Mouse (Mus musculus) left cerebral cortex, postnatal 10 days (tissue): ENCODE measurements around the gene Gm14569. TPM values are rescaled to one million over a fixed set of nuclear protein-coding genes. Genes with fewer than 3 reads are reported as not detected.
A peak's percentile ranks its signal among the peaks of the same experiment; 100 is the strongest.

Experiments used
- DNase-seq, 2 experiments: peaks; one replicate each; pipeline ENCODE4 v3.0.0; 2021 to 2022; ENCODE audit warnings: low spot score in 2 of 2, mixed read lengths in 1 of 2; ENCODE audit errors: extremely low spot score in 1 of 2
- intact Hi-C: fragments of 180-260 bp; cut with DNase I; formaldehyde crosslinking; loops from one replicate; pipeline ENCODE4 v1.15.1; 2025
- total RNA-seq, 2 experiments: library from RNA; stranded (reverse); gene quantifications; 2 replicates each; pipeline ENCODE4 v1.2.3; 2021

Gm14569 gene
- under 1 TPM; 0.28 to 0.39 TPM for total RNA-seq

DNA sequence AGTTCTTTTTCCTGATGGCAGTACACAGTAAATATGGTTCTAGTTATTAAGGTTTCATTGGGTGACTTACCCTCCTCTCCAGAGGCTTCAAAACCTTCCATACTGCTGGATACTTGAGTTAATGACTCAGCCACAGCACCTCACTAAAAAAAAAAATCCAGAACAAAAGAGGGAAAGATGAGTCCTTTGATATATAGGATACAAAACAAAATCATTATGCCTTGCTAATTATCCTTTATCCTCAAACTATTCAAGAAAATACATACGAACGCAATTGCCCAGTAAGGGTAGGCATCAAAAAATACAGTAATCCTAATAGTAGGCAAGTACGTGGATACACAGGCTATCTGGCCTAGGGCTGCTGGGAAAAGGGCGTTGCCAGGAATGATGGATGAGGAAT, at the start of gene Gm14569:
Gene Gm14569, minus strand, starts transcription at position 101 of the 400 bp plus-strand sequence.
- no peak for DNase-seq
- intact Hi-C loops = no loop called here

GRCm38 (mm10) chrX:36534514-36534913, 42.9 kb upstream of the Gm14569 start:
- peak; percentile 35 to 73 for DNase-seq
- intact Hi-C loops = no loop called here

GRCm38 (mm10) chrX:36533744-36534143, 42.1 kb upstream of the Gm14569 start:
- no peak for DNase-seq
- intact Hi-C loops = no loop called here

- intact Hi-C loops = no loop called here
- no peak for DNase-seq
Measured at GRCm38 (mm10) chrX:36530251-36530650, 38.6 kb upstream of the Gm14569 start.

- intact Hi-C loops = loop anchor here (10.0 kb wide), 1 partner anchor 551 kb away; no protein-coding TSS in a partner anchor
- DNase-seq = no peak
Measured at GRCm38 (mm10) chrX:36523729-36524128, 32.1 kb upstream of the Gm14569 start.

GRCm38 (mm10) chrX:36513726-36514125, 22.1 kb upstream of the Gm14569 start:
- DNase-seq = no peak
- intact Hi-C loops = no loop called here

- no peak for DNase-seq
Measured at GRCm38 (mm10) chrX:36513231-36513630, 21.6 kb upstream of the Gm14569 start.

DNA sequence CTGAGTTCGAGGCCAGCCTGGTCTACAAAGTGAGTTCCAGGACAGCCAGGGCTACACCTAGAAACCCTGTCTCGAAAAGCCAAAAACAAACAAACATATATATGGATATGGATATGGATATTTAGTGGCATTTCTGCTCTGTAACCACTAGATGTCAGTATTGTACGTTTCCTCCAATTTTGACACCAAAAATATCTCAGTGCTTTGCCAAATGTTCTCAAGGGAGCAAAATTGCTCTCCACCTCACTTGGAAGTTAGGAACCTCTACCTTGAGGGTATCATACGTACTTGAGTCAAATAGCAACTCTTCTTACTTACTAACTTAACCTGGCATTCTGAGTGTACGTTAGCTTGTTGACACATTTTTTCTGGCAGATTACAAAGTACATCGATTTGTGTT, 15.2 kb upstream of the Gm14569 start:
- no peak for DNase-seq
- intact Hi-C loops = no loop called here

More at GRCm38 (mm10) chrX:36513231-36513630, 21.6 kb upstream of the Gm14569 start:
- intact Hi-C loops = no loop called here

- intact Hi-C loops = no loop called here
- DNase-seq = no peak
Measured at GRCm38 (mm10) chrX:36489506-36489905, 2.1 kb downstream of the Gm14569 start.

GRCm38 (mm10) chrX:36487996-36488395, 3.6 kb downstream of the Gm14569 start:
- no peak for DNase-seq
- intact Hi-C loops = no loop called here

DNA sequence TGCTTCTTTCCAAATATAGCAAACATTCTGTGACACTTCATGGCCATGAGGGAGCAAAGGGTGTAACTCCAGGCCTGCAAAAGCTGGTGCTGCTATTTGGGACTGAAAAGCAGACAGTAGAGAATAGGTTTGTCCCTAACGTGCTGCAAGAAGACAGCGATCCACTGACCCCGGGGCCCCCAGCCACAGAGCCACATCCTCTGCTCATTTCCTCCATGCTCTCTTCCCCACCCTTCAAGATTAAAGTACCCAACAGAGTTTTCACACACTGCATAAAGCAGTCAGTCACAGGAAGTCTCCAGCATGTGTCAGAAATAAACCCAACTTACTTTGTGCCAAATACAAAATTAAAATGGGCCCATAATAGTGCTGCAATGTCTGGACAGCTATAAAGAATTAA, 16.8 kb downstream of the Gm14569 start:
- no peak for DNase-seq
- intact Hi-C loops = no loop called here

- intact Hi-C loops = no loop called here
- no peak for DNase-seq
Measured at GRCm38 (mm10) chrX:36474103-36474751, 17.4 kb downstream of the Gm14569 start.

DNA sequence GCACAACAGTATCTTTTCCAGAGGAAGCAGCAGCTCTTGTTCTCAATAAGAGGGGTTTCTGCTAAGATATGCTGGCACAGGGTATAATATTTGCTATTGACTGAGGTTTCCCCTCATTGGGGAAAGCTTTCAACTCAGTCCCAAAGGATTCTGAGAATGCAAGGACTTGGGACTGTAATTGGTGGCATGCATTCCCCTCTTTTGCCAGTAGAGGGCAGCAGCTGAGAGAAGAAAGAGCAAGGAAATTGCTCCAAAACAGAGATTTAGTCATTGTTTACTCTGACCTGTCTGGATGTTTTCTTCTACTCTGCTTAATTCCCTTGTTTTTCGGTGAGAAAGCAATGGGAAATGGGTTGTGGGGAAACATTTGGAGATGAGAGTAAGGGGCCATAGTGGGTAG, 35.6 kb downstream of the Gm14569 start:
- intact Hi-C loops = no loop called here
- DNase-seq = no peak

- intact Hi-C loops = no loop called here
- no peak for DNase-seq
Measured at GRCm38 (mm10) chrX:36437932-36438331, 53.7 kb downstream of the Gm14569 start.

- DNase-seq = peak; percentile 4 to 17
- intact Hi-C loops = no loop called here
Measured at GRCm38 (mm10) chrX:36434993-36435392, 56.6 kb downstream of the Gm14569 start.

DNA sequence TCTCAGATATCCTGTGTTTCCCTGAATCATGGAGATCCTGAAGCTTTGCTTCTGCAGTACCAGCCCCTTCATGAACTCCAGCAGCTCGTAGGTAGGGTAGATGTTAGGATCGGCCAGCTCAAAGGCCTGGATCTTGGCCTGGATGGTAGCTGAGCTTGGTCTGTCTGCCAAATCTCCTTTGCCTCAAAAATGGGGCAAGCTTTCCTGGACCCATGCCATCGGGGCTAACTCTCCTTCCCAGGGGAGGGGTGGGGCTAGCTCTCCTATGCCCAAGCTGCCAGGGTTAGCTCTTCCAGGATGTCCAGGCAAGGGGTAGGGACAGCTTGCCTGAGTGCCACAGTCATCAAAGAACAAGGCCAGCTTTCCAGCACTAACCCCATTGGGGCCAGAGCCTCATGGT, 72.5 kb downstream of the Gm14569 start:
- intact Hi-C loops = no loop called here
- peak in 1 of 2 experiments; percentile 26 for DNase-seq

DNA sequence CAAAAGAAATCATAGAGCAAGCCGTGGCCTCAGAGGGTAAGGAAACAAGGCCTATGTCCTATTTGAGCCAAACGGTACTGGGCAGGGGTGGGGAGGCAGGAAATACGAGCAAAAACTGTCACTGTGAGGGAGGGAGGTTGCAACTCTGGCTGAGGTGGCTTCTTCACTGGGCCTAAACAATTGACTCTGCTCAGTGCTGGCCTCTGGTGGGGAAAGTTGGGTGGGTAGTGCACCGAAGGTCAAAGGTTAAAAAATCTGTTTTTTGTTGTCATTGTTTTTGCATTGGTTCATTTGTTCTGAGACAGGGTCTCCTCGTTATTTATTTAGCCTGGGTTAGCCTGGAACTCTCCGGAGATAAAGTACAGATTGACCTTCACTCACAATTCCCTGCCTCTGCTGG, 89.3 kb downstream of the Gm14569 start:
- intact Hi-C loops = no loop called here
- no peak for DNase-seq

GRCm38 (mm10) chrX:36400980-36401379, 90.7 kb downstream of the Gm14569 start, which contains the start of gene Gm6268:
Gene Gm6268, plus strand, starts transcription at chrX:36401280.
- intact Hi-C loops = no loop called here
- no peak for DNase-seq

DNA sequence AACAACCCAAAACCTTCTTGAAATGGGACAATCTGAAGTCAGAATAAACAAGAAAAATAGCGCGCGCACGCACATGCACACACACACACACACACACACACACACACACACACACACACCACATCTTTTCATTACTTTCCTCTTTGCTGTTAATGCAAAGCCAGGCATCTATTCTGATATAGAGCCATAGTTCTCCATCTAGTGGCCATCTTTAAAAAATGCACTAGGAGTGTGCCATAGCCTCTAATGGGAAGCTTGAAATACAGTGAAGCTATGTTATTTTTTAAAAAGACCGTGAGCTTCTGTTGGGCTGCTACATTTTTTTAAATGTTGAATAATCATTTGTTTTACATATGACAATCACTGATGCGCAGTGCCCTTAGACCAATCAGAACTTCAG, 98.4 kb downstream of the Gm14569 start:
- DNase-seq = no peak
- intact Hi-C loops = loop anchor here (5.0 to 10.0 kb wide), 2 partner anchors 166 to 558 kb away; no protein-coding TSS in a partner anchor

- intact Hi-C loops = loop anchor here (5.0 to 10.0 kb wide), 2 partner anchors 165 to 558 kb away; no protein-coding TSS in a partner anchor
Measured at GRCm38 (mm10) chrX:36392672-36393071, 99.0 kb downstream of the Gm14569 start.

DNA sequence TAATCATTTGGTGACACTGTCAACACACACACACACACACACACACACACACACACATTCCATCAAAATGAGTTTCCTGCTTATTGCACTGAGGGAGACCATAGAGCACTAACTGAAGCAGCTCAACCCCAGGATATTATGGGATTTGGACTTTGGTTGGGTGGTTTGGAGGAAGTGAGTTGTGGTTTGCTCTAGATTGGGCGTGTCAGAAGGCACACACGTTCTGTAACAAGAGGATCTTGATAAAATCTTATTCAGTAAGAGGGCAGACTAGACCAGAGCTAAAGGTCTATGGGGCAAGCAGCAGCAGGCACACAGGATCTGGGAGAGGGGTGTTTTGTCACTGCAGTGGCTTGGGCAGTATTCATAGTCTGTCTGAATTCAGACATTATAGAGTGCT, 101.1 kb downstream of the Gm14569 start:
- no peak for DNase-seq
- intact Hi-C loops = loop anchor here (5.0 to 10.0 kb wide), 2 partner anchors 163 to 556 kb away; no protein-coding TSS in a partner anchor

More at GRCm38 (mm10) chrX:36392672-36393071, 99.0 kb downstream of the Gm14569 start:
- DNase-seq = no peak
